ENCODE assay signal across 9 mouse cellular contexts in genomic region chr19:37509725-37510124, GRCm38 (mm10). TPM values are rescaled to one million over a fixed set of nuclear protein-coding genes. Genes with fewer than 3 reads are reported as not detected.
DNase-seq lines count a peak whose midpoint lies in the region; ATAC-seq and TF ChIP-seq lines count a peak whose summit lies in the region.
"Had no signal": no experiment of that assay in that cellular context is flagged by ENCODE, and none has a peak within 500 bp of the region (broad histone marks: within the 10 kb centered on the region; RNA-seq: fewer than 3 reads in every experiment).

No protein-coding gene starts in this region.

- H3K36me3 ChIP-seq in intestine, embryonic 14.5 days (ENCODE audit: control insufficient read depth, insufficient read depth, low read length) = no peaks in the 10 kb centered on the region
- no peaks in the 10 kb centered on the region for H3K36me3 ChIP-seq in intestine, embryonic 16.5 days (ENCODE audit: control insufficient read depth, insufficient read depth, low read length)
- H3K36me3 ChIP-seq in limb, embryonic 11.5 days (ENCODE audit: control insufficient read depth, insufficient read depth, low read length) = no peaks in the 10 kb centered on the region
- no peaks in the 10 kb centered on the region for H3K36me3 ChIP-seq in neural tube, embryonic 11.5 days (ENCODE audit: control insufficient read depth, insufficient read depth, low read length)

- H3K9ac ChIP-seq in intestine, embryonic 14.5 days (ENCODE audit: low read length) = no peak overlapping the region
- H3K9ac ChIP-seq in intestine, embryonic 16.5 days (ENCODE audit: low read depth, low read length) = no peak overlapping the region
- no peak overlapping the region for H3K9ac ChIP-seq in limb, embryonic 11.5 days (ENCODE audit: low read length)
- no peak overlapping the region for H3K9ac ChIP-seq in neural tube, embryonic 11.5 days (ENCODE audit: low read length)

- H3K4me1 ChIP-seq in intestine, embryonic 14.5 days (replicated peaks; ENCODE audit: control insufficient read depth, insufficient read depth, low read length) = no peaks in the 10 kb centered on the region
- H3K4me1 ChIP-seq in intestine, embryonic 16.5 days (ENCODE audit: control insufficient read depth, insufficient read depth, low read length) = peaks cover under 1% of the 10 kb centered on the region; the same call in 1 of the 2 replicates
- H3K4me1 ChIP-seq in bone marrow, adult 2 months (ENCODE audit: control insufficient read depth, insufficient read depth, low read length) = peaks cover 2% of the 10 kb centered on the region; the same call in 1 of the 2 replicates
- H3K4me1 ChIP-seq in limb, embryonic 11.5 days (ENCODE audit: control insufficient read depth, insufficient read depth, low read length) = peaks cover 2% of the 10 kb centered on the region; the same call in 1 of the 2 replicates
- no peaks in the 10 kb centered on the region for H3K4me1 ChIP-seq in neural tube, embryonic 11.5 days (ENCODE audit: control insufficient read depth, insufficient read depth, low read length)

- TF ChIP-seq POLR2A in bone marrow, adult 2 months (IDR thresholded peaks at IDR 0.05; ENCODE audit: borderline replicate concordance, control insufficient read depth, low read depth, low read length) = no peak

- DNase-seq in intestine, embryonic 14.5 days (ENCODE audit: low spot score) = peak; percentile 90
- DNase-seq in frontal cortex, postnatal 10 days (ENCODE audit: low spot score in 2 of 2) = peak; percentile 44 to 69
- peak; percentile 83 for DNase-seq in induced T-regulatory cell, adult 2 months (ENCODE audit: low read depth)
- peak; percentile 89 for DNase-seq in limb, embryonic 11.5 days (ENCODE audit: low spot score)
- peak; percentile 80 for DNase-seq in neural tube, embryonic 11.5 days (ENCODE audit: low spot score)
- DNase-seq in testis, postnatal 10 days (ENCODE audit: low spot score) = peak; percentile 90

- H3K4me2 ChIP-seq in intestine, embryonic 14.5 days (ENCODE audit: low read length) = no peak overlapping the region
- H3K4me2 ChIP-seq in intestine, embryonic 16.5 days (ENCODE audit: low read depth, low read length) = no peak overlapping the region
- no peak overlapping the region for H3K4me2 ChIP-seq in limb, embryonic 11.5 days (ENCODE audit: low read depth, severe bottlenecking)
- H3K4me2 ChIP-seq in neural tube, embryonic 11.5 days (ENCODE audit: low read depth) = no peak overlapping the region

- no peak overlapping the region for H3K27ac ChIP-seq in intestine, embryonic 14.5 days (ENCODE audit: low read depth)
- H3K27ac ChIP-seq in intestine, embryonic 16.5 days (ENCODE audit: low read length) = no peak overlapping the region
- H3K27ac ChIP-seq in bone marrow, adult 2 months (ENCODE audit: control insufficient read depth, insufficient read depth, low read depth, low read length, poor library complexity) = no peak overlapping the region
- H3K27ac ChIP-seq in limb, embryonic 11.5 days (replicated peaks; ENCODE audit: low read depth, low read length) = no peak overlapping the region
- H3K27ac ChIP-seq in neural tube, embryonic 11.5 days (ENCODE audit: low read depth, low read length) = no peak overlapping the region

- H3K27me3 ChIP-seq in intestine, embryonic 14.5 days (replicated peaks; ENCODE audit: control insufficient read depth, insufficient read depth, low read length) = no peaks in the 10 kb centered on the region
- H3K27me3 ChIP-seq in intestine, embryonic 16.5 days (replicated peaks; ENCODE audit: control insufficient read depth, insufficient read depth, low read length) = no peaks in the 10 kb centered on the region
- no peaks in the 10 kb centered on the region for H3K27me3 ChIP-seq in limb, embryonic 11.5 days (ENCODE audit: control insufficient read depth, insufficient read depth, low read length)
- H3K27me3 ChIP-seq in neural tube, embryonic 11.5 days (ENCODE audit: control insufficient read depth, insufficient read depth, low read length) = no peaks in the 10 kb centered on the region

- 0 out of 2 replicates have a peak, but pooled peaks have one; percentile 27 for ATAC-seq in intestine, embryonic 14.5 days (replicated peaks; ENCODE audit: low FRiP score, low TSS enrichment, low read depth)
- no peak; the same call in 1 of the 2 replicates for ATAC-seq in intestine, embryonic 16.5 days
- no peak for ATAC-seq in limb, embryonic 11.5 days (ENCODE audit: insufficient number of reproducible peaks, low FRiP score, low TSS enrichment, low read depth)
- ATAC-seq in neural tube, embryonic 11.5 days (ENCODE audit: insufficient read depth, low FRiP score, low TSS enrichment) = no peak

- no peak overlapping the region for H3K4me3 ChIP-seq in intestine, embryonic 14.5 days (ENCODE audit: low read depth, low read length)
- H3K4me3 ChIP-seq in intestine, embryonic 16.5 days (ENCODE audit: low read length) = no peak overlapping the region
- H3K4me3 ChIP-seq in bone marrow, adult 2 months (replicated peaks; ENCODE audit: control insufficient read depth, low read depth, low read length) = no peak overlapping the region
- no peak overlapping the region for H3K4me3 ChIP-seq in limb, embryonic 11.5 days (ENCODE audit: low read depth, low read length)
- no peak overlapping the region for H3K4me3 ChIP-seq in neural tube, embryonic 11.5 days (ENCODE audit: low read depth, low read length)
- H3K4me3 ChIP-seq: erythroblast, embryonic 14.5 days had no signal

- peak; percentile 93 for TF ChIP-seq CTCF in bone marrow, adult 2 months (IDR thresholded peaks at IDR 0.05; ENCODE audit: control insufficient read depth, insufficient read depth, low read length)

- WGBS in intestine, embryonic 14.5 days = 12% methylated on average over 11 of the region's 11 CpGs
- 14% methylated on average over 11 of the region's 11 CpGs for WGBS in intestine, embryonic 16.5 days
- 2% methylated on average over 11 of the region's 11 CpGs for WGBS in bone marrow, adult 2 months
- 15% methylated on average over 11 of the region's 11 CpGs for WGBS in limb, embryonic 11.5 days
- 19% methylated on average over 11 of the region's 11 CpGs for WGBS in neural tube, embryonic 11.5 days

- no peaks in the 10 kb centered on the region for H3K9me3 ChIP-seq in intestine, embryonic 14.5 days (ENCODE audit: control insufficient read depth, low read length)
- no peaks in the 10 kb centered on the region for H3K9me3 ChIP-seq in intestine, embryonic 16.5 days (ENCODE audit: control insufficient read depth, low read length)
- H3K9me3 ChIP-seq in limb, embryonic 11.5 days (ENCODE audit: control insufficient read depth, low read length) = no peaks in the 10 kb centered on the region
- H3K9me3 ChIP-seq in neural tube, embryonic 11.5 days (ENCODE audit: control insufficient read depth, low read length) = no peaks in the 10 kb centered on the region

RNA-seq across cellular contexts. Expression of gene Exoc6, which starts 40.5 kb away (rescaled TPM):
- 14.9 and 15.7 TPM in 2 replicates for polyA plus RNA-seq in intestine, embryonic 14.5 days (2014; fragmentation: Nextera tagmentation; extraction: Ambion mirVana)
- 21.7 and 23.8 TPM in 2 replicates for polyA plus RNA-seq in intestine, embryonic 16.5 days (2015; fragmentation: Nextera tagmentation; extraction: Ambion mirVana)
- 21.7 and 27.8 TPM in 2 replicates for polyA plus RNA-seq in bone marrow, adult 2 months (2011; ENCODE audit: insufficient read depth, insufficient read length, low replicate concordance, missing spikeins)
- polyA plus RNA-seq in limb, embryonic 11.5 days (2014; fragmentation: Nextera tagmentation; extraction: Ambion mirVana) = 7.5 and 7.8 TPM in 2 replicates
- 11.8 and 12.6 TPM in 2 replicates for polyA plus RNA-seq in neural tube, embryonic 11.5 days (2014; fragmentation: Nextera tagmentation; extraction: Ambion mirVana)
